Mouse (Mus musculus) heart, adult 2 months (tissue): ENCODE results near the gene Gtpbp2.

Experiments
- CTCF ChIP-seq: fragments of 200-600 bp; IDR thresholded peaks from 2 replicates; pipeline ENCODE4 v1.8.1; 2022; ENCODE audit warnings: antibody characterized with exemption, mild to moderate bottlenecking, moderate library complexity
- EP300 ChIP-seq: fragments of 200-500 bp; IDR thresholded peaks from 2 replicates; pipeline ENCODE4 v1.6.1; 2011; ENCODE audit warnings: low read depth, low read length, control low read depth; ENCODE audit not compliant: insufficient read depth
- POLR2A ChIP-seq: fragments of 200-500 bp; IDR thresholded peaks from 2 replicates; pipeline ENCODE4 v1.6.1; 2011; ENCODE audit warnings: mild to moderate bottlenecking, low read depth, low read length, control low read depth; ENCODE audit not compliant: insufficient read depth

- no peak for TF ChIP-seq CTCF
- TF ChIP-seq POLR2A = no peak
- TF ChIP-seq EP300 = no peak
These were observed 4.6 kb downstream of the Gtpbp2 start for GRCm38 (mm10) chr17:46165460-46165859.
